Comparison of ENCODE assay signal across 8 mouse cellular contexts in the genomic region with DNA sequence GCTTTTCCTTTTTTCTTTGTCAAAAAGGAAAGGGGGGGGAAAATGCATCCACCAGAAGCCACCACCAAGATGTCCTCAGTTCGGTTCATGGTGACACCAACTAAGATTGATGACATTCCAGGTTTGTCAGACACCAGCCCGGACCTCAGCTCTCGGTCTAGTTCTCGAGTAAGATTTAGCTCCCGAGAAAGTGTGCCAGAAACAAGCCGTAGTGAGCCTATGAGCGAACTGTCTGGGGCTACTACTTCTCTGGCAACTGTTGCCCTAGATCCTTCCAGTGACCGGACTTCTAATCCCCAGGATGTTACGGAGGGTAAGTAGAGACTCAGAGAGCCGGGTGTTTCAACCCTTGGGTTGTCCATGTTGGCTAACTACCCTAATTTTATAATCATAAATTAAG. TPM values are rescaled to one million over a fixed set of nuclear protein-coding genes. Genes with fewer than 3 reads are reported as not detected.
DNase-seq lines count a peak whose midpoint lies in the region; ATAC-seq and TF ChIP-seq lines count a peak whose summit lies in the region.

No protein-coding gene starts in this region.

- no peaks in the 10 kb centered on the region for H3K9me3 ChIP-seq in forebrain, embryonic 16.5 days (ENCODE audit: control insufficient read depth, low read length)
- H3K9me3 ChIP-seq in intestine, embryonic 15.5 days = no peaks in the 10 kb centered on the region
- no peaks in the 10 kb centered on the region for H3K9me3 ChIP-seq in midbrain, embryonic 13.5 days

- peak overlapping the region; percentile 99 for H3K27ac ChIP-seq in layer of hippocampus, adult 2 months
- H3K27ac ChIP-seq in bone marrow macrophage, adult 2 months (ENCODE audit: insufficient read depth, low read depth, low read length) = peak overlapping the region; percentile 88
- H3K27ac ChIP-seq in forebrain, embryonic 16.5 days (ENCODE audit: low read length) = no peak overlapping the region
- H3K27ac ChIP-seq in intestine, embryonic 15.5 days = peak overlapping the region; percentile 48; the same call in 1 of the 2 replicates
- H3K27ac ChIP-seq in midbrain, embryonic 13.5 days = no peak overlapping the region

- H3K4me3 ChIP-seq in layer of hippocampus, adult 2 months = peak overlapping the region; percentile 86
- peak overlapping the region; percentile 80 for H3K4me3 ChIP-seq in bone marrow macrophage, adult 2 months (ENCODE audit: insufficient read depth, low read length)
- peak overlapping the region; percentile 69 for H3K4me3 ChIP-seq in forebrain, embryonic 16.5 days (replicated peaks; ENCODE audit: low read length)
- H3K4me3 ChIP-seq in intestine, embryonic 15.5 days (replicated peaks) = peak overlapping the region; percentile 81
- peak overlapping the region; percentile 86 for H3K4me3 ChIP-seq in midbrain, embryonic 13.5 days (replicated peaks)

- peak overlapping the region; percentile 57 for H3K4me2 ChIP-seq in forebrain, embryonic 16.5 days (ENCODE audit: low read length)
- peak overlapping the region; percentile 84 for H3K4me2 ChIP-seq in intestine, embryonic 15.5 days (replicated peaks)
- H3K4me2 ChIP-seq in midbrain, embryonic 13.5 days (replicated peaks) = peak overlapping the region; percentile 89

- DNase-seq in layer of hippocampus, adult 2 months (ENCODE audit: low spot score in 2 of 2) = no peak
- no peak for DNase-seq in layer of hippocampus, adult 9-11 months
- no peak for DNase-seq in urinary bladder, adult 2 months (ENCODE audit: low spot score)
- DNase-seq in ovary, postnatal 36 days (ENCODE audit: low spot score) = no peak

- WGBS in forebrain, embryonic 16.5 days = 48% methylated on average over 10 of the region's 10 CpGs
- WGBS in intestine, embryonic 15.5 days = 36% methylated on average over 10 of the region's 10 CpGs
- WGBS in midbrain, embryonic 13.5 days = 62% methylated on average over 10 of the region's 10 CpGs

- H3K4me1 ChIP-seq in bone marrow macrophage, adult 2 months (ENCODE audit: control insufficient read depth, insufficient read depth, low read length) = peaks cover 21% of the 10 kb centered on the region
- peaks cover 40% of the 10 kb centered on the region for H3K4me1 ChIP-seq in forebrain, embryonic 16.5 days (replicated peaks; ENCODE audit: control insufficient read depth, insufficient read depth, low read length)
- H3K4me1 ChIP-seq in intestine, embryonic 15.5 days (replicated peaks) = peaks cover 14% of the 10 kb centered on the region
- H3K4me1 ChIP-seq in midbrain, embryonic 13.5 days (replicated peaks) = peaks cover 63% of the 10 kb centered on the region

- TF ChIP-seq POLR2A in bone marrow macrophage, adult 2 months (IDR thresholded peaks at IDR 0.05; ENCODE audit: borderline replicate concordance, low read depth, low read length) = peak; percentile 71; the same call in 1 of the 2 replicates

- no peaks in the 10 kb centered on the region for H3K36me3 ChIP-seq in forebrain, embryonic 16.5 days (ENCODE audit: control insufficient read depth, insufficient read depth)
- no peaks in the 10 kb centered on the region for H3K36me3 ChIP-seq in intestine, embryonic 15.5 days
- H3K36me3 ChIP-seq in midbrain, embryonic 13.5 days = no peaks in the 10 kb centered on the region

- H3K27me3 ChIP-seq in forebrain, embryonic 16.5 days (replicated peaks; ENCODE audit: control insufficient read depth, insufficient read depth, low read length) = no peaks in the 10 kb centered on the region
- no peaks in the 10 kb centered on the region for H3K27me3 ChIP-seq in intestine, embryonic 15.5 days (replicated peaks)
- H3K27me3 ChIP-seq in midbrain, embryonic 13.5 days = no peaks in the 10 kb centered on the region

- no peak for TF ChIP-seq CTCF in layer of hippocampus, adult 2 months (conservative IDR thresholded peaks at IDR 0.05)
- no peak for TF ChIP-seq CTCF in bone marrow macrophage, adult 2 months (IDR thresholded peaks at IDR 0.05; ENCODE audit: low read depth, low read length)

- H3K9ac ChIP-seq in forebrain, embryonic 16.5 days (replicated peaks; ENCODE audit: low read depth, low read length) = 0 out of 2 replicates have a peak overlapping the region, but pooled peaks have one; percentile 2
- no peak overlapping the region for H3K9ac ChIP-seq in intestine, embryonic 15.5 days
- H3K9ac ChIP-seq in midbrain, embryonic 13.5 days (replicated peaks) = peak overlapping the region; percentile 87; the same call in 1 of the 2 replicates

- no peak for ATAC-seq in forebrain, embryonic 16.5 days
- no peak for ATAC-seq in intestine, embryonic 15.5 days
- no peak for ATAC-seq in midbrain, embryonic 13.5 days

RNA-seq across cellular contexts. Expression of gene Gm21985, which starts 0.7 kb away (rescaled TPM):
- total RNA-seq in layer of hippocampus, adult 2 months (2021) = under 1 TPM in 1 of 2 experiments, not detected in 1; 0.22 TPM
- not detected in 2 replicates for polyA plus RNA-seq in bone marrow macrophage, adult 2 months (2012; ENCODE audit: insufficient read depth, insufficient read length, missing spikeins)
- not detected in 2 replicates for polyA plus RNA-seq in forebrain, embryonic 16.5 days (2015; fragmentation: Nextera tagmentation; extraction: Ambion mirVana)
- polyA plus RNA-seq in intestine, embryonic 15.5 days (2015; fragmentation: Nextera tagmentation; extraction: Ambion mirVana) = not detected in 2 replicates
- not detected in 2 replicates for polyA plus RNA-seq in midbrain, embryonic 13.5 days (2015; fragmentation: Nextera tagmentation; extraction: Ambion mirVana)
- polyA plus RNA-seq in urinary bladder, adult 2 months (2012; rRNA removed) = 0.03 and 0.06 TPM in 2 replicates

RNA-seq across cellular contexts. Expression of gene Slc12a6, which starts 1.2 kb away (rescaled TPM):
- 100 to 1,000 TPM; 107 to 112 TPM for total RNA-seq in layer of hippocampus, adult 2 months (2021)
- 101 and 110 TPM in 2 replicates for polyA plus RNA-seq in bone marrow macrophage, adult 2 months (2012; ENCODE audit: insufficient read depth, insufficient read length, missing spikeins)
- 18.5 and 20.1 TPM in 2 replicates for polyA plus RNA-seq in forebrain, embryonic 16.5 days (2015; fragmentation: Nextera tagmentation; extraction: Ambion mirVana)
- polyA plus RNA-seq in intestine, embryonic 15.5 days (2015; fragmentation: Nextera tagmentation; extraction: Ambion mirVana) = 13.8 TPM in 2 replicates
- 16.4 TPM in 2 replicates for polyA plus RNA-seq in midbrain, embryonic 13.5 days (2015; fragmentation: Nextera tagmentation; extraction: Ambion mirVana)
- polyA plus RNA-seq in urinary bladder, adult 2 months (2012; rRNA removed) = 80.4 and 84.2 TPM in 2 replicates

RNA-seq across cellular contexts. Expression of gene Nop10, which starts 5.1 kb away (rescaled TPM):
- 10 to 100 TPM; 51.6 to 52.0 TPM for total RNA-seq in layer of hippocampus, adult 2 months (2021)
- polyA plus RNA-seq in bone marrow macrophage, adult 2 months (2012; ENCODE audit: insufficient read depth, insufficient read length, missing spikeins) = 52.6 and 58.5 TPM in 2 replicates
- polyA plus RNA-seq in forebrain, embryonic 16.5 days (2015; fragmentation: Nextera tagmentation; extraction: Ambion mirVana) = 157 and 169 TPM in 2 replicates
- 256 and 271 TPM in 2 replicates for polyA plus RNA-seq in intestine, embryonic 15.5 days (2015; fragmentation: Nextera tagmentation; extraction: Ambion mirVana)
- 152 and 160 TPM in 2 replicates for polyA plus RNA-seq in midbrain, embryonic 13.5 days (2015; fragmentation: Nextera tagmentation; extraction: Ambion mirVana)
- 101 and 145 TPM in 2 replicates for polyA plus RNA-seq in urinary bladder, adult 2 months (2012; rRNA removed)

RNA-seq across cellular contexts. Expression of gene Nutm1, which starts 7.7 kb away (rescaled TPM):
- not detected for total RNA-seq in layer of hippocampus, adult 2 months (2021)
- polyA plus RNA-seq in bone marrow macrophage, adult 2 months (2012; ENCODE audit: insufficient read depth, insufficient read length, missing spikeins) = not detected in 2 replicates
- not detected in 2 replicates for polyA plus RNA-seq in forebrain, embryonic 16.5 days (2015; fragmentation: Nextera tagmentation; extraction: Ambion mirVana)
- not detected in 2 replicates for polyA plus RNA-seq in intestine, embryonic 15.5 days (2015; fragmentation: Nextera tagmentation; extraction: Ambion mirVana)
- 0.05 TPM in 1 of 2 replicates, not detected in the other for polyA plus RNA-seq in midbrain, embryonic 13.5 days (2015; fragmentation: Nextera tagmentation; extraction: Ambion mirVana)
- polyA plus RNA-seq in urinary bladder, adult 2 months (2012; rRNA removed) = not detected in 2 replicates

RNA-seq across cellular contexts. Expression of gene Lpcat4, which starts 27.5 kb away (rescaled TPM):
- total RNA-seq in layer of hippocampus, adult 2 months (2021) = 10 to 100 TPM; 87.5 to 89.8 TPM
- 5.0 and 5.5 TPM in 2 replicates for polyA plus RNA-seq in bone marrow macrophage, adult 2 months (2012; ENCODE audit: insufficient read depth, insufficient read length, missing spikeins)
- polyA plus RNA-seq in forebrain, embryonic 16.5 days (2015; fragmentation: Nextera tagmentation; extraction: Ambion mirVana) = 13.3 and 15.9 TPM in 2 replicates
- polyA plus RNA-seq in intestine, embryonic 15.5 days (2015; fragmentation: Nextera tagmentation; extraction: Ambion mirVana) = 22.8 and 23.8 TPM in 2 replicates
- polyA plus RNA-seq in midbrain, embryonic 13.5 days (2015; fragmentation: Nextera tagmentation; extraction: Ambion mirVana) = 13.7 and 13.9 TPM in 2 replicates
- 49.2 and 51.3 TPM in 2 replicates for polyA plus RNA-seq in urinary bladder, adult 2 months (2012; rRNA removed)

Comparison
In these comparisons a context has a peak if more than half of its experiments do, and no peak if none do; other contexts are left out.
1. H3K27ac ChIP-seq: peak in layer of hippocampus, adult 2 months (single experiment), bone marrow macrophage, adult 2 months (single experiment) and intestine, embryonic 15.5 days (single experiment); none in forebrain, embryonic 16.5 days (single experiment) and midbrain, embryonic 13.5 days (single experiment).
2. Peak in every context shown above with its lines, with median percentiles within 50 percentile points of each other: H3K4me3 ChIP-seq and H3K4me2 ChIP-seq.